Mouse (Mus musculus) midbrain, postnatal 0 days (tissue): ENCODE results near the gene Prkce. TPM values are rescaled to one million over a fixed set of nuclear protein-coding genes. Genes with fewer than 3 reads are reported as not detected.

ENCODE experiments used
- ATAC-seq: fragments of 200-750 bp; cut with Nextera tagmentation; 2 replicates; pipeline ENCODE4 v1.8.0; 2017; ENCODE audit warnings: moderate number of reproducible peaks, mild to moderate bottlenecking, moderate TSS enrichment, moderate library complexity; ENCODE audit not compliant: low FRiP score
- DNase-seq: peaks from one replicate; pipeline ENCODE4 v3.0.0-alpha.2; 2015; ENCODE audit warnings: low spot score
- H3K27ac ChIP-seq: fragments of 300-500 bp; sonication (generic); 2 replicates; pipeline ENCODE4 v1.5.1; 2014; ENCODE audit warnings: low read depth, mild to moderate bottlenecking, low read length, mixed read lengths
- H3K27me3 ChIP-seq: fragments of 300-500 bp; sonication (generic); 2 replicates; pipeline ENCODE4 v1.6.1; 2014; ENCODE audit warnings: low read length, control low read depth, mixed read lengths; ENCODE audit not compliant: insufficient read depth
- H3K36me3 ChIP-seq: fragments of 300-500 bp; sonication (generic); 2 replicates; pipeline ENCODE4 v1.6.1; 2014; ENCODE audit warnings: low read length, control low read depth, mixed read lengths; ENCODE audit not compliant: insufficient read depth
- H3K4me1 ChIP-seq: fragments of 300-500 bp; sonication (generic); 2 replicates; pipeline ENCODE4 v1.6.1; 2014; ENCODE audit warnings: mild to moderate bottlenecking, control low read depth, antibody characterized with exemption, low read length, mixed read lengths; ENCODE audit not compliant: insufficient read depth
- H3K4me2 ChIP-seq: fragments of 300-500 bp; sonication (generic); 2 replicates; pipeline ENCODE4 v1.6.1; 2014; ENCODE audit warnings: low read depth, mild to moderate bottlenecking, low read length, mixed read lengths; ENCODE audit not compliant: poor library complexity, severe bottlenecking
- H3K4me3 ChIP-seq: fragments of 300-500 bp; sonication (generic); 2 replicates; pipeline ENCODE4 v1.5.1; 2014; ENCODE audit warnings: low read depth, mild to moderate bottlenecking, low read length, moderate library complexity
- H3K9ac ChIP-seq: fragments of 300-500 bp; sonication (generic); replicated peaks from 2 replicates; pipeline ENCODE4 v1.6.1; 2014; ENCODE audit warnings: mild to moderate bottlenecking, low read length, moderate library complexity, mixed read lengths; ENCODE audit not compliant: poor library complexity, severe bottlenecking
- H3K9me3 ChIP-seq: fragments of 300-500 bp; sonication (generic); 2 replicates; pipeline ENCODE4 v1.6.1; 2016; ENCODE audit warnings: low read length, control low read depth
- CTCF ChIP-seq: IDR thresholded peaks from 2 replicates; pipeline ENCODE4 v1.5.1; 2016; ENCODE audit warnings: antibody characterized with exemption, mild to moderate bottlenecking
- WGBS: fragments of 180-500 bp; shearing (Covaris S2); extraction: QIAGEN DNeasy Blood & Tissue Kit; methylation state at CpG from one replicate; pipeline ENCODE4 v1.1.7; 2014; 5-methylcytosine and 5-hydroxymethylcytosine counted together
- polyA plus RNA-seq: library from polyadenylated mRNA; unstranded; fragments of >200 nt; fragmentation: Nextera tagmentation; extraction: Ambion mirVana; gene quantifications from 2 replicates; pipeline ENCODE4 v1.2.1, GENCODE M21; 2015
- total RNA-seq: library from RNA; depleted of rRNA; stranded (reverse); fragments of >200 nt; gene quantifications from 2 replicates; pipeline ENCODE4 v1.2.3, GENCODE M21; 2014; rRNA removed

Gene Prkce
- total and polyA plus RNA-seq, 2 experiments from 2014 or later = 61.0 to 64.5 TPM

GRCm38 (mm10) chr17:86705236-86705635 lies 537.7 kb downstream of the Prkce start:
- no peaks in the 10 kb centered on the region for H3K36me3 ChIP-seq
- TF ChIP-seq CTCF = no peak
- WGBS = 84% methylated on average over 3 of the region's 3 CpGs
- H3K27me3 ChIP-seq = no peaks in the 10 kb centered on the region
- no peaks in the 10 kb centered on the region for H3K9me3 ChIP-seq
- H3K4me2 ChIP-seq = no peak overlapping the region
- no peaks in the 10 kb centered on the region for H3K4me1 ChIP-seq
- H3K9ac ChIP-seq = no peak overlapping the region
- no peak overlapping the region for H3K4me3 ChIP-seq
- no peak overlapping the region for H3K27ac ChIP-seq
- no peak for DNase-seq
- ATAC-seq = no peak

GRCm38 (mm10) chr17:86706467-86706866 lies 538.9 kb downstream of the Prkce start:
- no peak for DNase-seq
- no peaks in the 10 kb centered on the region for H3K4me1 ChIP-seq

More at GRCm38 (mm10) chr17:86706467-86706866, 538.9 kb downstream of the Prkce start:
- ATAC-seq = no peak
- no peak for TF ChIP-seq CTCF
- H3K36me3 ChIP-seq = no peaks in the 10 kb centered on the region
- no peak overlapping the region for H3K4me2 ChIP-seq
- H3K4me3 ChIP-seq = no peak overlapping the region
- H3K9ac ChIP-seq = no peak overlapping the region
- H3K9me3 ChIP-seq = no peaks in the 10 kb centered on the region
- WGBS = 89% methylated on average over 1 of the region's 1 CpGs
- no peaks in the 10 kb centered on the region for H3K27me3 ChIP-seq
- no peak overlapping the region for H3K27ac ChIP-seq

Other genes with a start within 250 kb of the Prkce start
- 13.2 and 17.9 TPM in 2 replicates for gene Srbd1, start 22.6 kb upstream of the Prkce start, total RNA-seq
- gene Srbd1, start 22.6 kb upstream of the Prkce start, polyA plus RNA-seq = 6.7 and 8.3 TPM in 2 replicates